Mouse (Mus musculus) neutrophil, adult 5-6 weeks (primary cell): ENCODE results near the gene Napb. TPM values are rescaled to one million over a fixed set of nuclear protein-coding genes. Genes with fewer than 3 reads are reported as not detected.
A peak's percentile ranks its signal among the peaks of the same experiment; 100 is the strongest.
"Not testable (repeated sequence)": the region's sequence is repeated elsewhere in the genome, so short reads cannot be mapped to it uniquely, and the experiment has no call there.

ENCODE experiments used
- ATAC-seq: fragments of 151-379, 151-347 bp; 2 replicates; pipeline ENCODE4 v1.8.0; 2017; ENCODE audit warnings: mild to moderate bottlenecking, moderate TSS enrichment; ENCODE audit not compliant: insufficient number of reproducible peaks, poor library complexity, low FRiP score, severe bottlenecking; ENCODE audit errors: extremely low read depth
- total RNA-seq: library from RNA; stranded (forward); fragments of 200-1000 nt; gene quantifications from 2 replicates; pipeline ENCODE4 v1.2.3, GENCODE M21; 2017

Napb gene
- total RNA-seq: 0.12 and 0.25 TPM in 2 replicates

DNA sequence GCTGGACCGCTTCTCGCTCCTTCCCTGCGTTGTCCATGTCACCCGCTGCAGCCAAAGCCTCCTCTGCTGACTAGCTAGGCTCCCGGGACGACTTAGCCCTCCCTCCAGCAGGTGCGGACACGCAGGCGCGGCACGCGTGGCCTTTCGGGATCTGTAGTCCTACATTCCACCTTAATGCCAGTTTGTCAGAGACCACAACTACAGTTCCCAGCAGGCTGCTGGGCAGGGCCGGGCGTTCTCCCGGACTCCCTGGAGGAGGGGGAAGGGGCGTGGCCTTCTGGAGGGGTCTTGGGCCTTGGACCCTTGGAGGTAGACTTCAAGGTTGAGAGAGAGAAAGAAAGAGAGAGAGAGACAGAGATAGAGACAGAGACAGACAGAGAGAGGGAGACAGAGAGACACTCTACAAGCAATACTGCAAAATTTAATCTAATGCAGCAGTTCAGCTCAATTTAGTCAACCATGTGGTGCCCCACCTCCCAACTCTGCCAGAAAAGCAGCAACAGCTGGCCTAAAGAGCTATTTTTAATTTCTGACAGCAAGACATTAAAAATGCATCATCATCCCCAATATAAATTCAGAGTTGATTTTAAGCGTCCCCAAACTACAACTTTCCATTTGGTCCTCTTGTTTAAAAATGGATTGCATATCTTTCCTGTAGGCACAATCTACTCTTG is at the start of gene Napb:
Napb (minus strand) TSS at position 141 of the 674 bp plus-strand sequence.
- ATAC-seq: no peak

DNA sequence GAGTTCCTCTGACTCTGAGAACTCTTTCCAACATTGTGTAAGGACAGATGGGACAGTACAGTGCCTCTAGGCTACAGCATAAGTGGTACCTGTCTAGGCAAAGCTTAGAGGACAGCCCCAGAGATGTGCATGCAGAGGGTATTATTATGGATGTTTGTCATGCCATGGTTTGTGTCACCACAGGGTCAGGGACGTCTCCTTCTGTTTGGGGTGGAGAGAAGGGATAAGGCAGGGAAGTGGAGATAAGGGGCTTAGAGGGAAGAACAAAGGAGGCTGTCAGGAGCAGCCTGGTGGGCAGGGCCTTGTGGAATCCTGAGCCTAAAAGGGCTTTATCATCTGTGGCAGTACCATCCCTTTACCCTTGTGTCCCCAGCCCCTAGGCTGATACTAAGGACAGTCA is 49.4 kb upstream of the Napb start, which contains the start of gene 8030411F24Rik:
8030411F24Rik (plus strand) TSS at position 301 of the 400 bp plus-strand sequence.
- ATAC-seq: no peak

DNA sequence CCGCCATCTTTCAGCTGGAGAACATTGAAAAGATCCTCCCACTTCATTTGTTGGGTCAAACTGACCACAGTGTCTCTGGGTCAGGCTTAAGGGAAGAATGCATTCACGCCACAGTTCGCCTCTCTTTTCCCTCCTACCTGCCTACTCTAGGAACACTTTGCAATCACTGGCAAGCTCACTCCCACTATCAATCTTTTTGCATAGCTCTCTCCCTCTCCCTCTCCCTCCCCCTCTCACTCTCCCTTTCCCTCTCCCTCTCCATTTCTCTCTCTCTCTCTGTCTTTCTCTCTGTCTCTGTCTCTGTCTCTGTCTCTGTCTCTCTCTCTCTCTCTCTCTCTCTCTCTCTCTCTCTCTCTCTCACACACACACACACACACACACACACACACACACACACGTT is 39.1 kb upstream of the Napb start, which contains the start of gene Cst11:
Cst11 (minus strand) TSS at position 101 of the 400 bp plus-strand sequence.
- not testable (repeated sequence) for ATAC-seq

DNA sequence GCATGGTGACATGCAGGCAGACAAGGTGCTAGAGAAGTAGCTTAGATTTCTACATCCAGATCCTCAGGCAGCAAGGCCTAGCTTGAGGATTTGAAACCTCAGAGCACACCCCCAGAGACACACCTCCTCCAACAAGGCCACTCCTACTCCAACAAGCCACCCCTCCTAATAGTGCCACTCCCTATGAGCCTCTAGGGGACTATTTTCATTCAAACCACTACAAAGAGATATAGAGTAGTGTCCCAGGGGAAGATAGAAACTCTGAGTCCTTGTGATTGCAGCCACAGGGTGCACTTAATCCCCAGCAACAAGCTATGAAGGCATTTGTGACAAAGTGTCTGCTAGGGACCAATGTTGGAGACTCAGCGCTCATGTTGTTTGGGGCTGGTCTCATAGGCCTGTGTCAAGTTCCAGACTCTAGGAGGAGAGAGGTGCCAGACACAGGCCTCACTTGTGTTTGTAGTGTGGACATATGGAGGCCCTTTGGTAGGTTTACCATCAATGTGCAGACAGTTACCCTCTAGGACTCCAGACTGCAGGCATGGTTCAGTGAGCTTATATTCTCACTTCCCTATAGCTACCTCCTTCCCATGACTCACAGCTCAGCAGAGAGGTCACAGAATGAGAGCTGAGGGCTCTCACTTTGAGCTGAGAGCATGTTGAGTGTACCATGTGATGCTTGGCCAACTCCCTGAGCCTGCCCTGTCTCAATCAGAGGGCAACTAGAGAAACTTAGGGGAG is 31.6 kb upstream of the Napb start:
- peak; percentile 99 for ATAC-seq

DNA sequence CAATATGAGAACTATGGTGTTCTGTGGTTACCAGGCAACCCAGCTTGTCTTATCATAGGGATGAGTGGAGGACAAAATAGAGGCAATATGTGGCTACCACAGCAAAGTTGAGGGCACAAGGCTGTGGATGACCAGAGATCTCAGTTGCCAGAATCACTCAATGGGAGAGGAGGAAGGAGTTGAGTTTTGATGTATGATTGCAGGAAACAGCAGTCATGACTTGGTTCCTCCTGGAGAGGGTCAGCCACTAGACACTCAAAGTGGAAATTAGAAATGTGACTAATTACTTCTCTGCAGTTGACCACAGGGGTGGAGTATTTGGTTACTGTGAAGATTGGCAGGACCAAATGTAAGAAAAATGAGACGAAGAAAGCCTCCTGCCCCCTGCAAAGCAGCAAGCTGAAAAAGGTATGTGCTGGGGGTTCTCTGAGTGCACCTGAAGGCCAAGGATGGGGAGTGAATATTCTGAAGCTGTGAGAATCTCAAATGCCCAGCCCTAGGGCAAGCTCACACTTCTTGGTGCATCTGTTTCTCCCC is 22.1 kb upstream of the Napb start:
- no peak for ATAC-seq

DNA sequence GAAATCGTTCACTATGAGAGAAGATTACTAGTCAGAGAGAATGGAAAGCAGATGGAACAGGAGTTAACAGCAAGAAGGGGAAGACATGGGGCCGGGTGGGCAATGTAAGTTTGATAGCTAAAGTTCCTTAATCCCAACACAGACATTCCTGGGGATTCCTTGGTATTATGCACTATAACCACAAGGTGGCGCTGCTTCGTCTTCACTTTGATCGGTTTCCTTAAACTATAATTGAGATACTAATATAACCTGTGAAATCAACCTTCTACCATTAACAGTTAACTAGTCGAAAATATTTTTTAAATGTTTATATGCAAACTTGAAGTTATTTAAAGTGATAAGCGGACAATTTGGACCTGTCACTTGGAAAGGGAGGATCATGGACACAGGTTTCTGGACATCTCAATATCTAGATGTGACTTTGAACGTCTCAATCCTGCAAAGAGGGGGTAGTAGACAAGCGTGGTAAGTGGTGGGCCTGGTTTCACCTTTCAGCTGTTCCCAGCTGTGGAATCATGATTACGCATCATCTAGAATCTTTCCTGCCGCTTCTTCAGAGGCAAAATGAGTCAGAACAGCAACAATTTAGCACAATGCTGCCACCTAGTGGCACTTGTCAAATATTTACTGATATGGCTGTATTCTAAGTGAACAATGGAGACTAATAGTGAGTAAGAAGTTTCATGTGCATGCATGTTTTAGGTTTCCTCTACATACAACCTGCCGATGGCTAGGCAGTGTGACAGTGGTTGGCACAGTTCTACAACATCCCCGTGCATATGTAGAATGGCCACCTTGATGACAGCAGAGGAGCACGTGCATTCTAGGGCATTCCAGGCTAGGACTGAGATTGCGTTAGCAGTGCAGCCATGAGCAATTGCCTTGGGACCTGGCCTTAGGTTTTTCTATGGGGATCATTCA is 19.9 kb upstream of the Napb start:
- peak; percentile 88 for ATAC-seq

DNA sequence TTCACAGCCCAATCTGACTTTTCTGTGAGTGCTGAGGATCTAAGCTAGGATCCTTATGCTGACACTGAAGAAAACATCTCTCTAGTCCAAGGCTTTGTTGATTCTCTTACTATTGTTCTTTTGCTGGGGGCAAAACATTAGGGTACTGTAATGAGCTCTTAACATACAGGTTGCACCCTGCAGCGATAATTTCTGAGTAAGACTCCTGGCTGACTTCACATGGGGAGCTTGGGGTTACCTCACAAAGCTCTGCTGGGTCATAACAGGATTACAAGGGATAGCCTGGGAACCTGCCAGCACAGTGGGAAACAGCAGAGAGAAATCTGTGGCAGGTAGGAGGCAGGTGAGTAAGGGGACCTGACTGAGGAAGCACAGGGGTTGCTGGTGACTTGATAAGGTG is 17.8 kb upstream of the Napb start, which contains the start of gene Cstl1:
Cstl1 (plus strand) TSS at position 301 of the 400 bp plus-strand sequence.
- no peak for ATAC-seq

DNA sequence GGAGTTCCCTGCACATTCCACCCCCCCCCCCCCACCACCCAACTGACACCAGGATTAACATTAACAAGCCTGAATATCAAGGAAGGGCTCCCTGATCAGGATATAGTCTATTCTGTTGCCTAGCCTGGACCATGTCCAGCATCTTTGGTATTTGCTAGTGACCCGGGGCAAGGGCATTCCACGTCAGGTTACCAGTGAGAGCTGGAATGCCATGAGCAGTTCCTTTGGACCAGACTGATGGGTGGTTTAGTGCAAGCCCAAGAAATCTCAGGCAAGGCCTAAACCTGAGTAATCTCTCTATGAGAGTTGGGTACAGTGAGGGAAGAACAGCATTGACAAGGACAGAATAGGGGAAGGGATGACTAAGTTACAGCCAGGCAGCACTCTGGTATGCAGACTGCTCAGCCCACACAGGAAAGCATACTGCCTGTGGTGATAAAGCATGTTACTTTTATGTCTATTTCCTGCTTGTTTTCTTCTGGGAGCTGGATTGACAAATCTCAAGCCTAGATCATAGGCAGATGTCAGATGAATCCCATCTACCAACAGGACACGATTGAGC is 11.7 kb upstream of the Napb start:
- ATAC-seq: no peak

DNA sequence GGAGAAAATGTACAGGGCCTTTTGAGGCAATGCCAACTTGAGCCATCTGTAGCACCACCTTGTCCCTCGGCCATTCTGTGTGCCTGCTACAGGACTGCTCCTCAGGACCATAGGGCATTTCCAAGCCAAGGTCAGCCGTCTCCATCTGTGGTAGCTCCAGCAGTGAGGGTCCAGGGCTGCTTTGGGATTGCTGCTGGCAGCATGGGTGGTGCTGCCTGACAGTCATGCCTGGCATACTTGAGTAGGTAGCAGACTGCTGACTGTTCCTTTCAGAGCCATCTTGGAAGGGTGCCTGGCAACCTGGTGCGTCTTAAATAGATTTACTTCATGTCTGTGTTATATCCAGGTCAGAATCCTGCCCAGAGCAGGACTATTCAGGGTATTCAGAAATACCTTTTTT is 10.7 kb upstream of the Napb start:
- ATAC-seq: no peak

DNA sequence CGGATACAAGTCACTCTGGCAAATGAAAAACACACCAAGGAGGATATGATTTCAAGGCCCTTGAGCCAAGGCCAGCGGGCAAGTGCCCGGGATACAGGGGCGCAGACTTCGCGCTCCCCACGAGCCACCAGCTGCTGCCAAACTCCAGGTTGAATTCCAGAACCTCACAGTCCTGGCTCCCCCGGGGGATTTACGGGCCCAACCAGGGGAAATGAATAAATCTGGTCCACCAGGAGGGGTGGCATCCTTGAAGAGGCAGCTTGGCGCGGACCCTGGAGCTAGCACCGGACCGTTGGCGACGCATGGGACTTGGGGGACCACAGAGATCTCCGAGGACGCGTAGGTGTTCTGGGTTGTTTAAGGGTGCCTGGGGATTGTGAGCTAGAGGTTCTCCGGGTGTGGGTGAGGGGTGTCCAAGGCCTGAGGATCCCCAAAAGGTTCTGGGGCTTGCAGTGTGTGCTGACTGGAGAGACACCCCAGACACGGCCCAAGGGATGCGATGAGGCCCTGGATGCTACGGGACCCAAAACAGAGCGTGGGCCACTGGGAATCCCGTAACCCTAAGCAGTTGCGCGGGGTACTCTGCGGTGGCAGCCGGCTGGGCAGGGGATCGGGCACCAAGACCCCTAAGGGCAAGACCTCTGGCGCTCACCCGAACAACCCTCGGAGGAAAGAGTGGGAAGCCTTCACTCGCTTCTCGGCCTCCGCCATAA is 497 bp downstream of the Napb start:
- ATAC-seq: no peak

DNA sequence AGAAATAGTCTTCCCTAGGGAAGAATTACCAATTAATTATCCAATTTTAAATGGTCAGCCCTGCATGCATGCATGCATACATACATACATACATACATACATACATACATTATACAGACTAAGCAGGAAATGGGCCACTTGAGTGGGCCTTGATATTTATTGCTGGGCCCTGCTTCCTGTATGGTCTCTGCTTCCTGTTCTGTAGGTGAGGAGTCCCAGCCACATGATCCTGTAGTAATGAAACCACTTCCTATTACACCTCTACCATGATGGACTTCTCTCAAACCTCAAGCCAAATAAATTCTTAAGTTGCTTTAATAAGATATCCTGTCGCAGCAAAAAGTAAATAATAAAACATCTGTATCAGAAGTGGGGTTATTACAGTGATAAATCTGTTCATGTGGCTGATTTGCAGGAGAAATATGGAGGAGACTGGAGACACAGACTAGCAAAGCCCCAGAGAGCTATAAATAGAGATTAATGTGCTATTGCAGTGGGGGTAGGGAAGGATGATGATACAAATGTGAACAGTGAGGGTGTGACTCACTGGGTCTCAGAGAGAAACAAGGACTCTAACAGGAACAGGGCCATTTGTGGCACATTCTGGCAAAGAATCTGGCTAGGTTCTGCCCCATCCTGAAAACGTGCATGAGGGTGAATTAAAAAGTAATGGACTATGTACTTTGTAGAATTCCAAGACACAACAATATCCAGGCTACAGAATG is 12.8 kb downstream of the Napb start:
- no peak for ATAC-seq

DNA sequence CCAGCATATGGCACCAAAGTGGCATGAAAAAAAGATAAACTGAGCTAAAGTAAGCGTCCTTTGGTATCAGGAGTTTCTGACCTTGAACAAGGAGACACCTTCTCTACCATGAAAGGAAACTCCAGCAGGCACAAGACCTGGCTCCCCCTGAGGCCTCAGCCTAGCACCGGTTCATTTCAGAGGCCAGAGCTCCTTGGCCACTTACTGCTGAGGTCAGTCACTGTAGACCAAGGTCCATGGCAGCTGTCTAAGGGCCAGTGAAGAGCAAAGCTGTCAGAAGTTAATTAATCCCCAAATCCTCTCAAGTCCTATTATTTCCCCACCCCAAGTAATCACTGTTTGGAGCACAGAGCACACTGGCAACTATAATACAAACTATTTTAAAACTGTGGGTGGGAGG is 15.2 kb downstream of the Napb start:
- ATAC-seq: no peak

DNA sequence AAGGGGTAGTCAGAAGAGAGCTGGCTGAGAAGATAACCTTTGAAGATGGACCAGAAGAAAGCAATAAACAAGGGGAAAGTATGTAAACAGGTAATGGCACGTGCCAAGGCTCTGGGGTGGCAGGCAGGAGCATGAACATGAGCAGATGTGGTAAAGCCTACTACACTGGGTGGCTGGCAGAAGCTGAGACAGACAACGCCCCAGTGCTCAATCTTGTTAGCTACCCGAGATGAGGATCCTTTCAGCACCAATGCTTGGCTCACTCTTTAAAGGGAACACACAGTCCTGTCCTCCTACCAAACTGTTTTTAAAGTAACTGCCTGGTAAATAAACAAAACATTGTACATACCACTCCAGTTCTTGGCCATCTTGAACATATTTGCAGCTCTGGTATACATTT is 19.9 kb downstream of the Napb start:
- no peak for ATAC-seq

DNA sequence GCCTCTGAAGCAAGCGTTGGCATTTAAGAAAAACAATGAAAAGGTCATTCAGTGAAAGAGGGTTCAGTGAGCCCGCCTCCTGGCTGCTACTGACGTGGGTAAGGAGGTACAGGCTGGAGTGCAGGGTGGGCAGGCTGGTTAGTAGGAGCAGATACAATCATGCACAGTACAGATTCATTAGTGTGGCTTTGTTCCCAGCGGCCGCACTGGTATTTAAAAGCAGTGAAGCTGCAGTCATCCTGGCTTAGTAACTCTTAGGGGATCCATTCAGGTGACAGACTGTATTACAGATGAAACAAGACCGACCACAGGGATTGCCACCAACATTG is 25.1 kb downstream of the Napb start:
- no peak for ATAC-seq

DNA sequence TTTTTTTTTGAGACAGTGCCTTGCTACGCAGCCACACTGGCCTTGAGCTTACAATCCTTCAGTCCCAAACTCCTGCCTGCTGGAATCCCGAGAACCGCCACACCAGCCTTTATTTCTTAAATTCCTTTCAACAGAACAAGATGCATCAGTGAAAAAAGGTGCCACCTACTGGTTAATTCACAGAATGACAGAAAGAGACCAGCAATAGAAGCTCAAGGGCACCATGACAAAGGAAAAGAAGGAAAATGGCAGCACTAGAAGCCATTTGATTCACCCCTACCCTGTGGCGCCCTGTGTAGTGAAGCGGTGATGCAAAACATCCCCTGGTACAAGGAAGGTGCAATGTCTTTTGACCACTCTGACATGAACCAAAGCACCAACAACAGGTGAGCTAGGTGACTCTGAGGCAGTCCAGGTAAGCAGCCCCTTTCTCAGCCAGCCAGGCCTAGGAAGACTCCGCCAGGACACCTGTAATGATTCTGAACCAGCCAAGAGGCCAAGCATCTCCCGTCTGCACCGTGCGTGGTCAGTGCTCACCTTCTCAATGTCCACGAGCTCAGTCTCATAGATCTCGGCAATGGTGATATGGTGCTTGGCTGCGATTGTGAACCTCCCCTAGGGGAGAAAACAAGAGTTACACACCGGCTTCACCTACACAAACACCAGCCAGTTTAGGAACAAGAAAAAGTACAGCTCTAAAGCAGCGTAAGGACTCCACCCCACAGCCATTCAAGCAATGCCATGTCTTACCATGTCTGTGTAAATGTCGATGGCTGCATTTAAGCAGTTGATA is 25.7 kb downstream of the Napb start:
- peak; percentile 69 for ATAC-seq

DNA sequence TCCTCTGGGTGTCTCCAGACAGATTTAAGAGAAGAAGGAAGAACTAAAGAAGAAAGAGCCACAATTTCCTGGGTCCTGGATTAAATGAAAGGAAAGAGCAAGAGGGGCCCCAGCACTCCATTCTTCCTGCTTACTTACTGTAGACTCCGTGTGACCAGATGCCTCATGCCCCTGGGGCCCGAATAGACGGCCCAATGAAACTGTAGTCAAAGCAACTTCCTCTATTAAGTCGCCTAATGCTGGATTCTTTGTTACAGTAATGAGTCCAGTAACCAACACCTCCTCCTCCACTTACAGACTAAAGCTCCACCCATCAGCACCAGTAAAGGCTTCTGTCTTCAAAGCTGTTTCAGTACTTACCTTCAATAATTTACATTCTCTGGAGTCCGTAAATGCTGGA is 33.7 kb downstream of the Napb start:
- no peak for ATAC-seq

DNA sequence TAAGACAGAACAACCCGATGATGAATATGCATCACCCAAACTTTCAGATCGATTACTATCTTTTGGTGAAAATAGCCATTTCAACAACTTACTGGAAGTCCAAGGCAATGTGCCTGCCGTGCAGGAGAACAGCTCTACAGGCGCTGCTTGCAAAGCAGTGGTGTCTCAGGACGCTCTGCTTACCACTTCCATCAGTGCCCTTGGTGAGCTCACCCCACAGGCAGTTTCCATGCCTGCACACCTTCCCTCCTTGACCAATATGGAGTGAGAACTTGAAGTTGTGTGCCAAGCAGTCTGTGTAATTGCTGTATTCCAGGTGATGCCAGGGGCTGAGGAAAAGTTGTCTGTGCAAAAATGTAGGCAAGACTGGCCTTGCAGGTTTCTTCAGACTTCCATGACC is 41.5 kb downstream of the Napb start:
- ATAC-seq: no peak
